Mouse (Mus musculus) testis, adult 2 months (tissue): ENCODE results near the gene Evi2a. TPM values are rescaled to one million over a fixed set of nuclear protein-coding genes. Genes with fewer than 3 reads are reported as not detected.

Experiments
- H3K27ac ChIP-seq: fragments of 200-500 bp; 2 replicates; pipeline ENCODE4 v1.5.1; 2012; ENCODE audit warnings: low read depth, low read length; ENCODE audit not compliant: control insufficient read depth, insufficient read depth
- H3K27me3 ChIP-seq: fragments of 200-500 bp; 2 replicates; pipeline ENCODE4 v1.6.1; 2012; ENCODE audit warnings: mild to moderate bottlenecking, low read length, moderate library complexity; ENCODE audit not compliant: control insufficient read depth, insufficient read depth
- H3K36me3 ChIP-seq: fragments of 200-500 bp; 2 replicates; pipeline ENCODE4 v1.6.1; 2012; ENCODE audit warnings: mild to moderate bottlenecking, low read length; ENCODE audit not compliant: control insufficient read depth, insufficient read depth
- H3K4me1 ChIP-seq: fragments of 200-500 bp; 2 replicates; pipeline ENCODE4 v1.6.1; 2012; ENCODE audit warnings: low read length; ENCODE audit not compliant: control insufficient read depth, insufficient read depth
- H3K4me3 ChIP-seq: fragments of 200-500 bp; 2 replicates; pipeline ENCODE4 v1.5.1; 2012; ENCODE audit warnings: low read depth, mild to moderate bottlenecking, low read length, moderate library complexity, mixed read lengths; ENCODE audit not compliant: control insufficient read depth
- CTCF ChIP-seq: fragments of 200-500 bp; IDR thresholded peaks from 2 replicates; pipeline ENCODE4 v1.5.1; 2012; ENCODE audit warnings: low read depth, mild to moderate bottlenecking, inconsistent platforms, low read length, moderate library complexity; ENCODE audit not compliant: control insufficient read depth, insufficient read depth, insufficient replicate concordance
- POLR2A ChIP-seq: fragments of 200-500 bp; IDR thresholded peaks from 2 replicates; pipeline ENCODE4 v1.6.1; 2012; ENCODE audit warnings: low read depth, mild to moderate bottlenecking, inconsistent platforms, low read length, moderate library complexity; ENCODE audit not compliant: control insufficient read depth
- polyA plus RNA-seq: library from polyadenylated mRNA; depleted of rRNA; stranded (reverse); fragments of >200 nt; gene quantifications from 2 replicates; pipeline ENCODE4 v1.2.3, GENCODE M21; 2012

Evi2a gene
- polyA plus RNA-seq, 1 experiment = 0.94 TPM

GRCm38 (mm10) chr11:79531485-79531884 is 1.1 kb upstream of the Evi2a start:
- TF ChIP-seq POLR2A (no peak), CTCF (no peak)
- H3K27me3 ChIP-seq = no peaks in the 10 kb centered on the region
- no peaks in the 10 kb centered on the region; the same call in 1 of the 2 replicates for H3K36me3 ChIP-seq
- no peaks in the 10 kb centered on the region; the same call in 1 of the 2 replicates for H3K4me1 ChIP-seq
- H3K27ac ChIP-seq = no peak overlapping the region
- no peak overlapping the region for H3K4me3 ChIP-seq

DNA sequence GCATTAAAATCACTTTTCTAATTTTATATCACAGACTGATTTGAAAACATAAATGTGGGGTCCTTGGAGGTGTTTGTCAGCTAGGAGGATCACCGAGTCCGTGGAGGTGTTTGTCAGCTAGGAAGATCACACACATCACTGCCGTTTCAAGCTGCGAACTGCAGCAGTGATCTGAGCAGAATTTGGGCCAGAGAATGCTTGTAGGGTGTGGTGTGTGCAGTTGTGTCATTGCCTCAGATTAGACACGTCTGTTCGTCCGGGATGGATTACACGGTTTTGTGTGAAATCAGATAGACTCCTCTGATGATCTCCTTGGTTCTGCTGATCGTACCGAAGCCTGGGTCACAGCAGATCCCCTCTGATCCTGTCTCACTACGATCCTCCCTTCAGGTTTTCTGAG is 365 bp upstream of the Evi2a start:
- no peaks in the 10 kb centered on the region for H3K27me3 ChIP-seq
- no peaks in the 10 kb centered on the region; the same call in 1 of the 2 replicates for H3K4me1 ChIP-seq
- H3K4me3 ChIP-seq = no peak overlapping the region
- no peaks in the 10 kb centered on the region; the same call in 1 of the 2 replicates for H3K36me3 ChIP-seq
- TF ChIP-seq POLR2A (no peak), CTCF (no peak)
- no peak overlapping the region for H3K27ac ChIP-seq

- Histone ChIP-seq H3K4me3 (no peak overlapping the region), H3K36me3 (no peaks in the 10 kb centered on the region), H3K27me3 (no peaks in the 10 kb centered on the region), H3K4me1 (no peaks in the 10 kb centered on the region; the same call in 1 of the 2 replicates), H3K27ac (no peak overlapping the region)
- TF ChIP-seq CTCF (no peak), POLR2A (no peak)
Measured at GRCm38 (mm10) chr11:79529736-79530135, 673 bp downstream of the Evi2a start.

GRCm38 (mm10) chr11:79529226-79529625 is 1.2 kb downstream of the Evi2a start:
- no peak for TF ChIP-seq POLR2A
- no peak for TF ChIP-seq CTCF
- no peaks in the 10 kb centered on the region; the same call in 1 of the 2 replicates for H3K4me1 ChIP-seq
- no peak overlapping the region for H3K4me3 ChIP-seq
- H3K36me3 ChIP-seq = no peaks in the 10 kb centered on the region
- H3K27me3 ChIP-seq = no peaks in the 10 kb centered on the region
- H3K27ac ChIP-seq = no peak overlapping the region

GRCm38 (mm10) chr11:79528601-79529000 is 1.8 kb downstream of the Evi2a start:
- Histone ChIP-seq H3K4me1 (no peaks in the 10 kb centered on the region; the same call in 1 of the 2 replicates), H3K4me3 (no peak overlapping the region), H3K27me3 (no peaks in the 10 kb centered on the region), H3K36me3 (no peaks in the 10 kb centered on the region), H3K27ac (no peak overlapping the region)
- TF ChIP-seq CTCF (no peak), POLR2A (no peak)

DNA sequence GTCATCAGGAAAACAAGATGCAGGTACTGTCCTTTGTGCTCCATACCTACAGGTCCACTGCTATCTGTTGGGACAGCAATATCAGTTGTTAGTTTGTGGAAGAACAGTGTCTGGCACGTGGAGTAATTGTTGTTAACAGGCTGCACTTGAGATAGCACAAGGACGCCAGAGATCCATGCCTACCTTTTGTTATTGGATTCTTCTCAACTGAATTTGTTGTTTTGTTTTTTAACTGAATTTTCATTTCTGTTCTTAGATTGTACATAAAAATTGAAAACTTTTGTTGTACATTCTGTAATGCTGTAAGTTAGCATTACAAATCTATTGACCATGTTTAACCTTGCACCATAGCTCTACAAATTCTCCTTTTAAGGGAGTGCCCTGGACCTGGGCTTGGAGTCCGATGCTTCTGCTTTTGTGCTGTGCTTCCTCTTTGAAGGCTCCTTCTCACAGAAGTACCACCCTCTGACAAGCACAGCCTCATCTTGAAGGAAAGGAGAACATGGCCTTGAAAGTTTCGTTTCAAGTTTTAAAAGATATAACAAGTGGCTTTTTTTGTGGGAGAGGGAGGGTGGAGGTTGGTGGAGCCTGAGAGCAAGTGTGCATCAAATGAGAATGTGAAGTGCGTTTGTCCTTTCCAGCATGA is 2.5 kb downstream of the Evi2a start:
- no peaks in the 10 kb centered on the region for H3K36me3 ChIP-seq
- no peak for TF ChIP-seq POLR2A

GRCm38 (mm10) chr11:79527015-79527738 is 3.2 kb downstream of the Evi2a start:
- Histone ChIP-seq H3K27me3 (no peaks in the 10 kb centered on the region), H3K27ac (no peak overlapping the region), H3K4me1 (no peaks in the 10 kb centered on the region), H3K36me3 (no peaks in the 10 kb centered on the region), H3K4me3 (no peak overlapping the region)
- no peak for TF ChIP-seq POLR2A
- TF ChIP-seq CTCF = no peak

More for the DNA sequence above, 2.5 kb downstream of the Evi2a start:
- H3K27ac ChIP-seq = no peak overlapping the region
- no peak overlapping the region for H3K4me3 ChIP-seq
- no peaks in the 10 kb centered on the region for H3K27me3 ChIP-seq
- no peaks in the 10 kb centered on the region for H3K4me1 ChIP-seq

DNA sequence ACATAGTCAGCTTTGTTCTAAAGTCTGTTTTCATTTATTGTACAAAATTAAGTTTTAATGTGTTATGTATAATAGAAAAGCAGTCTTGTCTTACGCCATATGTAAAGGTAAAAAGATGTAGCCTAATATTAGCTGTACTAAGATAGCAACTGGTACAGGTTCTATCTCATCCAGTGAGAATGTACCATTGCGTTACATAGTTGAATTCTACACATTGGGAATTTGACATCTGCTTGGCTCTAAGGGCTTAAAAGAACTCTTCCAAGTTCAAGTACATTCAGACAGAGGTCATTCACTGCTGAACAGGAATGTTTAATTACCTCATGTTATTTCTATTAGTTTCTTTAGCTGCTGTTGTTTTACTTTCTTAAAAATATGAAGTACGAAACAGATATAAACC is 3.9 kb downstream of the Evi2a start:
- TF ChIP-seq POLR2A = no peak
- no peak for TF ChIP-seq CTCF
- Histone ChIP-seq H3K4me1 (no peaks in the 10 kb centered on the region), H3K27me3 (no peaks in the 10 kb centered on the region), H3K27ac (no peak overlapping the region), H3K36me3 (no peaks in the 10 kb centered on the region), H3K4me3 (no peak overlapping the region)
